Mouse (Mus musculus) kidney, adult 2 months (tissue): ENCODE results near the gene Ghitm.

Experiments
- CTCF ChIP-seq: fragments of 200-500 bp; conservative IDR thresholded peaks from 2 replicates; pipeline ENCODE4 v1.5.1; 2011; ENCODE audit warnings: low read depth, mild to moderate bottlenecking, control low read depth, low read length, moderate library complexity, mixed read lengths; ENCODE audit not compliant: insufficient read depth, insufficient read length
- POLR2A ChIP-seq: fragments of 200-500 bp; IDR thresholded peaks from one replicate; pipeline ENCODE4 v1.6.1; 2011; ENCODE audit warnings: low read depth, low read length, control low read depth

- no peak for TF ChIP-seq POLR2A
- TF ChIP-seq CTCF: no peak
Observed at GRCm38 (mm10) chr14:37105846-37106245, 29.2 kb downstream of the Ghitm start.
